Mouse (Mus musculus) embryonic facial prominence, embryonic 12.5 days (tissue): Measurements from ENCODE around the gene Npat. TPM values are rescaled to one million over a fixed set of nuclear protein-coding genes. Genes with fewer than 3 reads are reported as not detected.

Experiments used
- ATAC-seq: fragments of 200-750 bp; cut with Nextera tagmentation; 2 replicates; pipeline ENCODE4 v1.8.0; 2017; ENCODE audit not compliant: insufficient number of reproducible peaks, insufficient read depth, low FRiP score, low TSS enrichment
- H3K27ac ChIP-seq: fragments of 300-500 bp; sonication (generic); 2 replicates; pipeline ENCODE4 v1.5.1; 2016; ENCODE audit warnings: mild to moderate bottlenecking
- H3K27me3 ChIP-seq: fragments of 300-500 bp; sonication (generic); 2 replicates; pipeline ENCODE4 v1.6.1; 2016; ENCODE audit warnings: mild to moderate bottlenecking, moderate library complexity
- H3K36me3 ChIP-seq: fragments of 300-500 bp; sonication (generic); 2 replicates; pipeline ENCODE4 v1.6.1; 2016; ENCODE audit warnings: mild to moderate bottlenecking
- H3K4me1 ChIP-seq: fragments of 300-500 bp; sonication (generic); 2 replicates; pipeline ENCODE4 v1.6.1; 2016
- H3K4me2 ChIP-seq: fragments of 300-500 bp; sonication (generic); replicated peaks from 2 replicates; pipeline ENCODE4 v1.6.1; 2016; ENCODE audit warnings: mild to moderate bottlenecking, moderate library complexity
- H3K4me3 ChIP-seq: fragments of 300-500 bp; sonication (generic); 2 replicates; pipeline ENCODE4 v1.5.1; 2016; ENCODE audit warnings: mild to moderate bottlenecking
- H3K9ac ChIP-seq: fragments of 300-500 bp; sonication (generic); 2 replicates; pipeline ENCODE4 v1.6.1; 2016; ENCODE audit warnings: mild to moderate bottlenecking, moderate library complexity
- H3K9me3 ChIP-seq: fragments of 300-500 bp; sonication (generic); 2 replicates; pipeline ENCODE4 v1.6.1; 2016; ENCODE audit warnings: mild to moderate bottlenecking, moderate library complexity
- WGBS: fragments of 180-500 bp; shearing (Covaris S2); methylation state at CpG from one replicate; pipeline ENCODE4 v1.1.7; 2016; 5-methylcytosine and 5-hydroxymethylcytosine counted together
- polyA plus RNA-seq: library from polyadenylated mRNA; unstranded; fragments of >200 nt; fragmentation: Nextera tagmentation; extraction: Ambion mirVana; gene quantifications from 2 replicates; pipeline ENCODE4 v1.2.1, GENCODE M21; 2016

Npat gene
- polyA plus RNA-seq, 1 experiment from 2014 or later: 24.1 TPM

DNA sequence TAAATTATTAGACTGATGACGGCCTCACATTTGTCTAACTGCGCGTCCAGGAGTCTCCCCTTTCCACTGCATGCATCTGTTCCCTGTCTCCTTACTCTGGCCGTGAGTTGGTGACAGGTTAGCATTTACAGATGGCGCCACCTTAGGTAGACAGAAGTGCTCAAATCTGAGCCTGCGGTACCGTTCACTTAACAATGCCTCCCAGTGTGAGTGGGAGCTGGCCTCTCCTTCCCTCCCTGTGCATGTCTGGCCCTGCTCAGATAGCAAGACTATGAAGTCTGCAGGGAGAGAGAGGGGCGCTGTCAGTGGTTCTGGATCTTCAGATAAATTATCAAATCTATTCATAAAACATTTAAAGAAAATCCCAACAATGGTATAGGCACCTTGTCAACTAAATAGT is 78.4 kb downstream of the Npat start:
- Histone ChIP-seq H3K9ac (no peak overlapping the region), H3K36me3 (peaks cover 34% of the 10 kb centered on the region), H3K9me3 (no peaks in the 10 kb centered on the region), H3K4me2 (no peak overlapping the region), H3K4me1 (no peaks in the 10 kb centered on the region), H3K4me3 (no peak overlapping the region), H3K27ac (no peak overlapping the region), H3K27me3 (no peaks in the 10 kb centered on the region)
- WGBS: 84% methylated on average over 8 of the region's 8 CpGs
- ATAC-seq: no peak

Other genes with a start within 250 kb of the Npat start
- 0.84 and 1.1 TPM in 2 replicates for gene Exph5, start 235.4 kb upstream of the Npat start, polyA plus RNA-seq
- gene Kdelc2, start 153.0 kb upstream of the Npat start, polyA plus RNA-seq: 18.4 and 21.3 TPM in 2 replicates
- gene 4930550C14Rik, start 134.7 kb upstream of the Npat start, polyA plus RNA-seq: 0.78 and 0.84 TPM in 2 replicates
- gene Atm, start 307 bp upstream of the Npat start, polyA plus RNA-seq: 16.9 and 18.3 TPM in 2 replicates
- 89.4 and 91.0 TPM in 2 replicates for gene Acat1, start 73.3 kb downstream of the Npat start, polyA plus RNA-seq
- gene Cul5, start 133.0 kb downstream of the Npat start, polyA plus RNA-seq: 44.0 and 45.8 TPM in 2 replicates
- gene Rab39, start 169.2 kb downstream of the Npat start, polyA plus RNA-seq: 0.97 and 1.3 TPM in 2 replicates
- 7.2 and 8.2 TPM in 2 replicates for gene Slc35f2, start 234.5 kb downstream of the Npat start, polyA plus RNA-seq